Mouse (Mus musculus) ES-E14 (cell line): ENCODE measurements around the gene H6pd. TPM values are rescaled to one million over a fixed set of nuclear protein-coding genes. Genes with fewer than 3 reads are reported as not detected.

Experiments
- DNase-seq: peaks from one replicate; pipeline ENCODE4 v3.0.0-alpha.2; 2013; ENCODE audit warnings: low read depth, low spot score
- H3K27ac ChIP-seq: 2 replicates; pipeline ENCODE4 v1.5.1; 2012; ENCODE audit warnings: low read depth, mild to moderate bottlenecking, low read length, moderate library complexity, mixed read lengths; ENCODE audit not compliant: poor library complexity, insufficient read depth, severe bottlenecking
- H3K36me3 ChIP-seq: 2 replicates; pipeline ENCODE4 v1.6.1; 2012; ENCODE audit warnings: mild to moderate bottlenecking, low read length, moderate library complexity, mixed read lengths; ENCODE audit not compliant: control insufficient read depth, poor library complexity, insufficient read depth, severe bottlenecking
- H3K4me1 ChIP-seq, 2 experiments: fragments of 150-350 bp in 1 of 2; sonication (generic) in 1 of 2; 2 replicates each; pipeline ENCODE4 v1.6.1; 2012; ENCODE audit warnings: low read length in 2 of 2, mild to moderate bottlenecking in 1 of 2, mixed read lengths in 1 of 2; ENCODE audit not compliant: control insufficient read depth in 2 of 2, insufficient read depth in 2 of 2, poor library complexity in 1 of 2
- H3K4me3 ChIP-seq, 2 experiments: fragments of 150-350 bp in 1 of 2; sonication (generic) in 1 of 2; 2 replicates each; pipeline ENCODE4 v1.5.1; 2012; ENCODE audit warnings: low read length in 2 of 2, low read depth in 1 of 2, mild to moderate bottlenecking in 1 of 2, mixed read lengths in 1 of 2; ENCODE audit not compliant: insufficient read depth in 1 of 2, poor library complexity in 1 of 2, severe bottlenecking in 1 of 2
- H3K9ac ChIP-seq: 2 replicates; pipeline ENCODE4 v1.6.1; 2012; ENCODE audit warnings: low read depth, mild to moderate bottlenecking, low read length, mixed read lengths; ENCODE audit not compliant: poor library complexity, insufficient read depth, severe bottlenecking
- H3K9me3 ChIP-seq: fragments of 150-350 bp; sonication (generic); 2 replicates; pipeline ENCODE4 v1.6.1; 2012; ENCODE audit warnings: low read depth, mild to moderate bottlenecking, low read length; ENCODE audit not compliant: control insufficient read depth, insufficient read depth
- CHD2 ChIP-seq: IDR thresholded peaks from 2 replicates; pipeline ENCODE4 v1.6.1; 2014; ENCODE audit warnings: mild to moderate bottlenecking, low read depth, low read length, inconsistent platforms
- HCFC1 ChIP-seq: IDR thresholded peaks from 2 replicates; pipeline ENCODE4 v1.6.1; 2012; ENCODE audit warnings: low read length, inconsistent platforms, borderline replicate concordance; ENCODE audit not compliant: insufficient read depth
- MAFK ChIP-seq: IDR thresholded peaks from 2 replicates; pipeline ENCODE4 v1.6.1; 2014; ENCODE audit warnings: mild to moderate bottlenecking, low read depth, low read length, inconsistent platforms; ENCODE audit not compliant: insufficient read depth
- ZC3H11A ChIP-seq: IDR thresholded peaks from 2 replicates; pipeline ENCODE4 v1.6.1; 2012; ENCODE audit warnings: low read depth, mild to moderate bottlenecking, inconsistent platforms, low read length, borderline replicate concordance
- ZNF384 ChIP-seq: IDR thresholded peaks from 2 replicates; pipeline ENCODE4 v1.6.1; 2012; ENCODE audit warnings: low read depth, low read length, inconsistent platforms
- in situ Hi-C, 2 experiments: fragments of 600-800 bp; cut with MboI; formaldehyde crosslinking; loops; one replicate each; pipeline ENCODE4 v1.15.1; 2025; ENCODE audit warnings: low sequenced_read_pairs in 2 of 2, inconsistent platforms in 1 of 2; ENCODE audit not compliant: unreplicated experiment in 2 of 2
- total RNA-seq: library from RNA; depleted of rRNA; stranded (reverse); fragments of 300-350 nt; gene quantifications from 2 replicates; pipeline ENCODE4 v1.2.3, GENCODE M21; 2012

The H6pd gene
- total RNA-seq, 1 experiment = 17.6 TPM

DNA sequence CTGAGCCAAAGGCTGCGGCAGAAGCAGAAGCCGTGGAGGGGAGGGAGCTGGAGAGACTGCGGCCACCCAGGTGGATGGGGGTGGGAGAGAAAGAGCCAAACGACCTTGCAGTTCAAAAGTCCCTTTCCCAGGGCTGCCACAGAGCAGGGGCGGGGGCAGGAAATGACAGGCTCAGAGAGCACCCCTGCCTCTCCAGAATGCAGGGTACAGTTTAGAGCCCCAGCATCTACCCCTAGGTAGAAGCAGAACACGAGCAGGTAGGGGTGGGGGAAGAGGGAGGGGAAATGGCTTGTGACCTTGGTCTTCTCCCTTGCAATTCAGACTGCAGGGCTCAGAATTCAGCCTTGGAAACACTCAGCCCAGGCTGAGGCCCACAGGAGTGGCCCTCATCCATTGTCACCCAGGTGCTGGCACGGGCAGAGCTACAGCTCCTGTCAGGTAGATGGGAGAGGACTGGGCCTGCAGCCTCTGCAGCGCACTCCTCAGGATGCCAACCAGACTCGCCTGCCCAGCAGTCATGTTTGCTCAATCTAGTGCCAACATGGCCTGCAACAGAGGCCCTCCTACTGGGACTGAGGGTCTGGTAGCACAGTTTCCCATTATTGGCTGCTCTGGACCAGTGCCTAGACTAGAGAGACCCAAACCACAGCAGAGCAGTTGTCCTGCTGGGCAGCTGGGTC lies 17.7 kb downstream of the H6pd start:
- DNase-seq = no peak
- H3K36me3 ChIP-seq = no peaks in the 10 kb centered on the region
- TF ChIP-seq HCFC1 = no peak
- TF ChIP-seq MAFK = no peak
- no peak for TF ChIP-seq CHD2
- no peak for TF ChIP-seq ZC3H11A
- no peak for TF ChIP-seq ZNF384
- H3K27ac ChIP-seq = no peak overlapping the region
- no peaks in the 10 kb centered on the region for H3K9me3 ChIP-seq
- no peak overlapping the region for H3K4me3 ChIP-seq
- in situ Hi-C loops = no loop called here
- peaks cover 9 to 13% of the 10 kb centered on the region in 2 experiments for H3K4me1 ChIP-seq
- H3K9ac ChIP-seq = no peak overlapping the region

DNA sequence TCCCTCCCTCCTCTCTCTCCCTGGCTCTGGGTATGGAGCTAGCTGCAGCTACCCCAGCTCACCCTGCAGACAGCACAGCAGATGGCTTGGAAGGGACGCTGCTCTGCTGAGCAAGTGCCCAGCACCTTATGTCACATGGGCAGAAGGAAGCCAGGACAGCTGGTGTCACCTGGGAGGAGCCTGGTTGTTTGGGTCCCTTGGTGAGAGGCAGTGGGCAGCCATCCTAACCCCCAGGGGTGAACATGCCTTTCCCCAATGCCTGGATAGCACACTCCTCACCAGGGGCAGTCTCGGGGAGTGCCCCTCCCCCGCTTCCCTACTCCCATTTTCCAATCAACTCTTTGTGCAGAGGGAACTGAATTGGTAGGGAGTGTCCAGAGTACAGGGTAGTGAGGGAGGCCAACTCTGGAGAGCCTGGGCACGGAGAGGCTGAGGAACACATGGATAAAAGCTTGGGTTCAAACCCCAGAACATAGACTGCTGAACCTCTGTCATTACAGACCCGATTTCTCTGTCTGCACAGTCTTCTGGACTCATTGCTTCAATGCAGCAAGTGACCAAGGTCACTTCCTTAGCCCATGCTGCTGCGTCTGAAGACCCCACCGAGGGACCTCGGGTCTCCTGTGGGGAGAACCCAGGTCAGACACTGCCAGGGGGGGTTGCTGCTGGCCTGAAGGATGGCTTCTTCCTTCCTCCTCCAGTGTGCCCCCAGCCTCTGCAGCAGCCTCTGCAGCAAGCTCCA lies 18.4 kb downstream of the H6pd start:
- Histone ChIP-seq H3K9ac (no peak overlapping the region; the same call in 1 of the 2 replicates), H3K27ac (no peak overlapping the region), H3K9me3 (no peaks in the 10 kb centered on the region), H3K4me1 (peaks cover 9 to 13% of the 10 kb centered on the region in 2 experiments), H3K36me3 (no peaks in the 10 kb centered on the region), H3K4me3 (no peak overlapping the region)
- TF ChIP-seq HCFC1 (no peak), MAFK (no peak), ZC3H11A (no peak), ZNF384 (no peak), CHD2 (no peak)
- DNase-seq = no peak
- in situ Hi-C loops = no loop called here

DNA sequence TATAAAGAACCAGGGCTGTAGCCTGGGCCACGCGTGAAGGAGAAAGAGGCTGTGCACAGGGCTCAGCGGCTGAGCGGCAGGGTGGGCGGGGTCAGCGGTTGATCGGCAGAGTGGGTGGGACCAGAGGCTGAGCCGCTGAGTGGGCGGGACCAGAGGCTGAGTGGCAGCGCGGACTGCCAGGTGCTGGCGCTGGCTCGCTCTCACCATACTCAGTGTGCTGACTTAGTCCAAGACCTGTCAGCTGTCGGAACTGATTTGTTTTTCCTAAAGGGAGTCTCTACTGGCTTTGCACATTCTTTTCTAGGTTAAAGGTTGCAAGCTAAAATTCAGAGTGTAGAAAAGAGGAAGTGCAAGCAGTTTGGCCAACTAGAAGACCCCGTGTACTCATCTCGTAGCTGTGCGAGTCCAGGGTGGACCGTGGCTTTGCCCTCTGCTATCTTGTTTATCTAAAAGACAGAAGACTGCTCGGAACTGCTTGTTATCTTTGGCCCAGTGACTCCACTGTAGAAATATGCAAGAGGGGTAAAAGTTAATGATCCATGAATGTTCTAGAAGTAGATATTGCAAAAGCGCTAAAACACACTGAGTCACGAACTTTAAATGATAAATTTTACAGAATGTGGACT lies 19.8 kb downstream of the H6pd start:
- H3K9me3 ChIP-seq = no peaks in the 10 kb centered on the region
- H3K4me3 ChIP-seq = peak overlapping the region in 1 of 2 experiments; percentile 30; a peak in 2 of 4 replicates
- no peaks in the 10 kb centered on the region for H3K36me3 ChIP-seq
- no peak for DNase-seq
- in situ Hi-C loops = no loop called here
- H3K9ac ChIP-seq = no peak overlapping the region; the same call in 1 of the 2 replicates
- TF ChIP-seq ZNF384 = no peak
- no peak for TF ChIP-seq ZC3H11A
- TF ChIP-seq HCFC1 = no peak
- no peak for TF ChIP-seq CHD2
- no peak for TF ChIP-seq MAFK
- H3K4me1 ChIP-seq = peaks cover 9 to 13% of the 10 kb centered on the region in 2 experiments
- H3K27ac ChIP-seq = no peak overlapping the region

DNA sequence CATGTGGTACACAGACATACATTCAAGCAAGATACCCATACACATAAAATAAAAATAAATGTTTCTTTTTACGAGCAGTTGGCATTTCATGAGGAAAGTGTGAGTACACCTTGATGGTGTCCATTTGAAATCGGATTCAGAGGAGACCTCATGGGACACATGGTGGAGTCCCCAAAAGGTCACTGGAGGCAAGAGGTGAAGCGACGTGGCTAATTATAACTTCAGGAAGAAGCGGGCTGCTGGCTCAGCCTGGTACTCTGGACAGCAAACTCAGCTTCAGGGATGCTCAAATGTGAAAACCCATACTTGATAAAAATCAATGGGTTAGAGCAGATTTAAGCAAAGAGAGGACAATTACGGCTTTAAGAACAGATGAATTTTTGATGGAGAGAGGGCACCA lies 20.5 kb downstream of the H6pd start:
- Histone ChIP-seq H3K27ac (no peak overlapping the region), H3K36me3 (no peaks in the 10 kb centered on the region)
- TF ChIP-seq ZC3H11A = no peak
- no peak for TF ChIP-seq CHD2
- TF ChIP-seq MAFK = no peak
- no peak for TF ChIP-seq HCFC1
- no peak for TF ChIP-seq ZNF384

More for the DNA sequence above, 20.5 kb downstream of the H6pd start:
- Histone ChIP-seq H3K4me3 (peak overlapping the region in 1 of 2 experiments; percentile 27; a peak in 2 of 4 replicates), H3K9me3 (no peaks in the 10 kb centered on the region), H3K4me1 (peaks cover 9 to 13% of the 10 kb centered on the region in 2 experiments), H3K9ac (no peak overlapping the region)
- no peak for DNase-seq
- in situ Hi-C loops = no loop called here
